Mouse (Mus musculus) spleen, postnatal 36 days (tissue): ENCODE measurements at regions not wholly inside any gene's neighbourhood (a gene's known extent, or its start where the extent isn't known, plus 50 kb on each side); places are given as distances from the start of the nearest gene placed in this dataset.
A peak's percentile ranks its signal among the peaks of the same experiment; 100 is the strongest.
"Not testable (repeated sequence)": the region's sequence is repeated elsewhere in the genome, so short reads cannot be mapped to it uniquely, and the experiment has no call there.

Source experiments
- DNase-seq, 2 experiments: peaks; one replicate each; pipeline ENCODE4 v3.0.0; 2022; ENCODE audit warnings: low spot score in 2 of 2, mixed read lengths in 1 of 2

- no peak for DNase-seq
These were observed 198.5 kb downstream of the Fam43a start for GRCm38 (mm10) chr16:30797973-30798471.

- DNase-seq: no peak
These were observed 199.0 kb downstream of the Fam43a start for GRCm38 (mm10) chr16:30798536-30798935.

DNA sequence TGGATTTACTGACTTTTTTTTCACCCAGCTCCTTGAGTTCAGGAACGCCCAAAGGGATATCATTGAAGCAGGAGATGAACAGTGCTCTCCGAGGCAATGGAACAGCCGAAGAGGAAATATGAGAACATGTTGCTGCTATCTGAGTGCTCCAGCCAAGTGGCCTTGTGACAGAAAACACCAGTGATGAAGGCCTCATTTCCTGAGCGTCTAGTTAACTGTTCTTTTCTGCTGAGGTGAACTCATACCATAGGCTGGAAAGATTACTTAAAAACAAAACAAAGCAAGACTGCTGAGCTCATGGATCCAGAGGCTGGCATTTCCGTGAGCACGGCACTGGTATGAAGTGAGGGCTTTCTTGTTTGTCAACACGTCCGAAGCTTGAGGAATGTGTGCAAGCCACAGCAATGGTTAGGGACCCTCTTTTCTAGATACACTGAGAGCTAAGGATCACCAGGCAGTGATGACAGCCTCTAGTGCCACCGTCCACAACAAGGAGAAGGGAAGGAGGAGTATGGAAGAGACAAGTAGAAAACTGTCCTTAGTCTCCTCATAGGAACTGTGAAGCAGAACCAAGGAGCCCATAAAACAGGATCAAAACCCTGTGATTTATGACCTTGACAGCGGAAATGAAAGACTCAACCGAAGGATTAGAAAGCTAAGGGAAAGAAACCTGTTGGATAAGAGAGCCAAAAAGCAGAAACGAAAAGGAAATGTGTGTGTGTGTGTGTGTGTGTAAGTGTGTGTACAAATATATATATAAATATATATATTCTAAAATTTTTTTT is 200.4 kb downstream of the Fam43a start:
- DNase-seq: no peak

GRCm38 (mm10) chr16:30804018-30804417 is 204.5 kb downstream of the Fam43a start:
- DNase-seq: no peak

DNA sequence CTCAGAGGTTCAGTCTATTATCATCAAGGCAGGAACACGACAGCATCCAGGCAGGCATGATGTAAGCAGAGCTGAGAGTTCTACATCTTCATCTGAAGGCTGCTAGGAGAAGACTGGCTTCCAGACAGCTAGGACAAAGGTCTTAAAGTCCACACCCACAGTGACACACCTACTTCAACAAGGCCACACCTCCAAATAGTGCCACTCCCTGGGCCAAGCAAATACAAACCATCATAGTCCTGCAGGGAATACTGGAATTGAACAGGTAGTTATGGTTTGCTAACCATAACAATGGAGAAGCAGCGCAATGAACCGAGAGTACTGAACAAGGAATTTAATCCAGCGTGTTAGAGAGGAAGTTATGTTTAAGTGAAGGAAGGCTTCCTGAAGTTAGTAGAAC is 206.7 kb downstream of the Fam43a start:
- not testable (repeated sequence) for DNase-seq

DNA sequence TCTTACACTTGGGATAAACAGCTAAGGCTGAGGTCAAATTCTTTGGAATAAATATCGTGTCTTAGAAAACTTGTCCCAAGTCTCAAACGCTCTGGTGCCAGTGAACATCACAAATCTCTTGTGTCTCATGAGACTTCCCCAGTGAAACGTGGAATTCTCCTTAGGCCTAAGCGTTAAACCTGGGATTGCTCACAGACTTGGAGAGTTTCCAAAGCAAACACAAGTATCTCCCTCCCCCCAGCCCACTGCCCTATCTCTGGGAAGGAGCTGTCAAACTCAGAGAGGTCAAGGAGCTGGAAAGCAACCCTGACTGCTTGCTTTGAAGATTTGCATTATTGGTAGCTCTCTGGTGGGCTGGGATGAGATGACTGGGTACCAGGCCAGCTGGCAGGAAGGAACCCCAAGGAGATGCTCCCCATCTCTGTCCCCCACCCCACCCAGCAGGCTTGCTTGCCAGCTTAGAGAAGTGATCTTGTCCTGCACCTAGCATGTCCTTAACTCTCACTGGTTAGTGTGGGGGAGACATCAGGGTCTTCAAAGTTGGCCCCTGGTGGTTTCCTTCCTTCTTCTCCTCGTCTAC is 219.1 kb downstream of the Fam43a start:
- DNase-seq: no peak

DNA sequence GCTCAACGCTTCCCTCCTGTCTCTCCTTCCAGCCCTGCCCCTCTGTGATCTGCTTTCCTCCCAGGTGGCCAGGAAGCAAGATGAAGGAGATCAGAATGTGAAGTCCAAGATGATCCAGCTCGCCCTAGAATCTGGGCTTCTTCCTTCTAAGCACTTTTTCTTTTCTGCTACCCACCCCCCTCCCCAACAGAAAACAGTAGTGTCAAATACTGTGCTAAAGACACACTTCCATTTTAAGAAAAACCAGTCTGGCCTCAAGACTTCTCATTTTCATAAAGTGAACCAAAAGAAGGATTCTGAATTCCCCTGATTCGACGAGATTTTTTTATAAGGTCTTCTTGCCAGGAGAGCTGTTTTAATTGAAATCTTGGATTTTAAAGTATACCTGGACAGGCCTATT is 219.8 kb downstream of the Fam43a start:
- DNase-seq: no peak

GRCm38 (mm10) chr16:30820234-30820633 is 220.7 kb downstream of the Fam43a start:
- no peak for DNase-seq

DNA sequence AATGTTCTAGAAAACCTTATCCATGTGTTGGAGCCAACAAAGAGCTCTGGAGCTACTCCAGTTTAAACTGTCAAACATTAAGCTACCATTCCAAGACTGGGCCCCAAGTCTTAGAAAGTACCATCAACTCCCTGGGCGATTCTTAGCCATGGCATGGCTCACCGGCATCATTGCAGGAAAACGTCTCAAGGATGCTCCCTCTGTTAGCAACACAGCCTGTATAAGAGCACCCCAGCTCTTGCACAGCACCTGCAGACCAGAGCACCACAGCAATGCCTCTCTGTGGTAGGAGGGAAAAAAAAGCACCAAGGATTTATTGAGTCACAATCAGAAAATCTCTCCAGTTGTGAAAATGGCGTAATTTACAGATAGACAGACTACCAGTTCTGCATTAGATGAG is 221.2 kb downstream of the Fam43a start:
- no peak for DNase-seq

- DNase-seq: no peak
These were observed 221.8 kb downstream of the Fam43a start for GRCm38 (mm10) chr16:30821191-30821910.

GRCm38 (mm10) chr16:30821911-30822578 is 222.5 kb downstream of the Fam43a start:
- DNase-seq: no peak

DNA sequence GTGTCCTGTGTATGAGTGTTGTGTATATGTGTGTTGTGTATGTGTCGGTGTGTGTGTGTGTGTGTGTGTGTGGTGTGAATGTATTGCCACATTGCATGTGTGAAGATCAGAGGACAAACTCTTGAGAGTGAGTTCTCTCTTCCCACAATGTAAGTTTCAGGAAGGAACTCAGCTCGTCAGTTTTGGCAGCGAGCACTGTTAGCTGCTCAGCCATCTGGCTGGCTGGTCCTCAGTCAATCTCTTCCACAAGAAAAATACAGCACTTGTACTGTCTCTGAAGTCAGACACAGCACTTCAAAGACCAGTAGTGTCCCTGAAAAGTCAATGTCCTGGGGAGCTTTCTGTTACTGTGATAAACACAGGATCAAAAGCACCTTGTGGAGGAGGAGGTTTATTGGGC is 226.6 kb downstream of the Fam43a start:
- DNase-seq: no peak

GRCm38 (mm10) chr16:30827901-30828608 is 228.5 kb downstream of the Fam43a start:
- no peak for DNase-seq

DNA sequence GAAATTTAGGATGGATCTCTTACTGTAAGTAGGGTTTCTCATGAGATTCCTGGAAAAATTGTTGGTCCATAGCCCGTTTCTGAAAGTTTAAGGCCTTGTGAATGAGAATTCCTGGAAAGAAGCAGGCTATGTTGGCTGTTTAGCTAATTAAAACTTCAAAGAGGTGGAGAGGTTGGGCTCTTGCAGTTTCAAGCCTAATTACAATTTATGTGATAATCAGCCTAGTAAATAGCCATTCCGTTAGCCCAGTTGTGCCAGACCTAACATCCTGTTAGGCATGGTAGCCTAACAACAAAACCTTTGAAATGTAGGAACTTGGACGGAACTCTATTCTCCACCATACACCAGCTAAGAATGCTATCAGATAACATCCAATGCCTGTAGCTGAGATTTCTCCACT is 235.0 kb downstream of the Fam43a start:
- DNase-seq: no peak

DNA sequence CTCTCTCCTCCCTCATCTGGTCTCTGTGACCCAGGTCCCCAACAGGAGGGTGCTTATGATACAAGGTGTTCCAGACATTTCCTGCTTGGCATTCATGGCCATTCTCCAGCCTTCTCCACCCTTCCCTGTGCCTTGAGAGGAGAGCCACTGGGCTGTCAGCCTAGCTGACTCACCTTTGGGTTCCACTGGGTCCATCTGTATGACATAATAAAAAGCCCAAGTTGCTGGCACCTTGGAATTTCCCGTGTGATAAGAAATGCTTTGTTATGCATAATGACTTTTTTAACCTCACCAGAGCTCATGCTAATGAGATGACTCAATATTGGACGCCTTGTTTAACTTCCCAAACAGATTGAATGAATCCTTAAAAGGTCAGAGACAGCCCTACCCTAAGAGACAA is 236.2 kb downstream of the Fam43a start:
- DNase-seq: no peak

DNA sequence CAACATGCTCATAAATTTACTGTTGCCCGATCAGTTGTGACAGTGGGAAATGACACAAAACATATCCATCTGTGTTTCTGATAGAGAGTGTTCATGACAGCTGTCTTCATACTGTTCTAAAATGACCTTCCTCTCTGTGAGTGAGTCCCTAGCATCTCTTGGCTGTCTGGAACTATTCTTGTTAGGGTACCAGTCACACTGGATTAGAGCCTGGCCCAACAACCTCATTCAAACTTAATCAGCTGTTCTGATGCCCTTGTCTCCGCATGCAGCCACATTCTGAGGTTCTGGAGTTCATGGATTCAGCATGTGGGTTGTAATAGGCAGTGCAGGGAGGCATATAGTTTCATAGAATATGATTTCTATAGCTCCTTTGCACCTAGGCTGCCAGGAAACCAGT is 238.4 kb downstream of the Xxylt1 start:
- DNase-seq: no peak

GRCm38 (mm10) chr16:30852595-30852994 is 228.6 kb downstream of the Xxylt1 start:
- no peak for DNase-seq

DNA sequence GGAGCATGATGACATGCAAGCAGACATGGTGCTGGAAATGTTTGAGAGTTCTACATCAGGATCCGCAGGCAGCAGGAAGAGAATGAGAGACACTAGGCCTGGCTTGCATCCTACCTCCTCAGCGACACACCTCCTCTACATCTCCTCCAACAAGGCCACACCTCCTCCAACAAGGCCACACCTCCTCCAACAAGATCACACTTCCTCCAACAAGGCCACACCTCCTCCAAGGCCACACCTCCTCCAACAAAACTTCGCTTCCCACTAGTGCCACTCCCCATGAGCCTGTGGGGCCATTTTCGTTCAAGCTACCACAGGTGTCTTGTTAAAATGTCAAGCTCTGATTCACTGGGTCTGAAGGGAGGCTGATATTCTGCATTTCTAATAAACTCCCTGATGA is 226.5 kb downstream of the Xxylt1 start:
- no peak for DNase-seq

GRCm38 (mm10) chr16:30857656-30858055 is 223.6 kb downstream of the Xxylt1 start:
- DNase-seq: no peak

- DNase-seq: no peak
These were observed 211.9 kb downstream of the Xxylt1 start for GRCm38 (mm10) chr16:30869136-30869909.

DNA sequence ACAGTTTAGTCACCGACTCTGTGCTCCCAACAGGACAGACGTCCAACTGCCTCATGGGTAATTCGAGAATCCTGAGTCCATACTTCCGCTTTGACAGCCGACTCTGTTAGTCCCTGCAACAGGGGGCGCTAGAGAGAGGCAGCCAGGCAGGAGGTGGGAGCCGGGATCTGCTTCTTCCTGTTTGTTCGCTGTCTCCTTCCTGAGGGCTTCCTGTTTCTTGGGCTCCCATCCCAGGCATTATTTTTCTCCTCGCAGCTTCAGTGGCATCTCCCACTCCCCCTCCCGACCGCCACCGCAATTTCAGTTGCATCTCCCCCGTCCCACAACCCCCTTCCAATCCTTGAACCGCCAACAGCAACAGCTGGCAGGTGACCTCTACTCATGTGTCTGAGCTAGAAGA is 211.1 kb downstream of the Xxylt1 start:
- peak; percentile 13 to 23 for DNase-seq
